Mouse (Mus musculus) layer of hippocampus, adult 2 months (tissue): Measurements from ENCODE around the gene Cd300lf. TPM values are rescaled to one million over a fixed set of nuclear protein-coding genes. Genes with fewer than 3 reads are reported as not detected.

ENCODE experiments used
- DNase-seq, 2 experiments: peaks; one replicate each; pipeline ENCODE4 v3.0.0; 2022; ENCODE audit warnings: low spot score in 2 of 2
- H3K27ac ChIP-seq: fragments of 200-600 bp; 2 replicates; pipeline ENCODE4 v1.8.1; 2022
- H3K4me3 ChIP-seq: fragments of 200-600 bp; 2 replicates; pipeline ENCODE4 v1.8.1; 2022; ENCODE audit warnings: mild to moderate bottlenecking
- CTCF ChIP-seq: fragments of 200-600 bp; conservative IDR thresholded peaks from 2 replicates; pipeline ENCODE4 v1.8.1; 2022; ENCODE audit warnings: antibody characterized with exemption, mild to moderate bottlenecking, moderate library complexity
- total RNA-seq, 2 experiments: library from RNA; stranded (reverse); gene quantifications; 2 replicates each; pipeline ENCODE4 v1.2.3; 2021

The Cd300lf gene
- total RNA-seq, 2 experiments from 2014 or later, result 0.38 to 0.49 TPM

DNA sequence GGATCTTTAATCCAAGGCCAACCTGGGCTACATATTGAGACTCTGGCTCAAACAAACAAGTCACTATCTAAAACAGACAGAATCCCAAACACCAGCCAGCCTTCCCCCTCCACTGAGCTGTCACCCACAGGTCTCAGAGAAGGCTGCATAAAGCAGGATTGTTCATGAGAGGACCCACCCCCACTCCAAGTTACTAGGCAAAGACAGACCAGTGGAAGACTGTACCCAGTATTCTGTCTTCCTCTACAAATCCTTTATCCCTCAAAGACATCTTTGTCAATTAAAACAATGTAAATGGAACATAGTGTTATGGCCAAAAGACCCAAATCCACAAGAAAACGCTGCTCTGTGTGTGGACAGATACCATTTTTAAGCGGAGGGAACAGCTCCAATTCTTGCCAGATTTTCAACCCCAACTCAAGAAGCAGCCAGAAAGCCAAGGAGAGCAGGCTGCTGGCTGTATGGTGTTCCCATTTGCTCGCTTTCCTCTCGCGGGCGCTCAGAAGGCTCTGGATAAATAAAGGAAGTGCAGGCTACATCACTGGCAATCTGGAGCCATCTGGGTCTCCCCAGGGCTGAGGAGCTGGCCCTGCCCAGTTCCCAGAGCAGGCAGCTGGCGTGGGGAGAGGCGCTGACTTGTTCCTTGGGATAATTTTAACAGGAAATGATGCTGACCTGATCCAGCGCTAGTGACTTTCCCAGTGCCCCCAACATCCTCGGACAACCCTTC, 35.4 kb downstream of the Cd300lf start:
- H3K4me3 ChIP-seq, result no peak overlapping the region
- no peak for TF ChIP-seq CTCF
- H3K27ac ChIP-seq, result peak overlapping the region; percentile 4
- DNase-seq, result peak; percentile 37 to 38

DNA sequence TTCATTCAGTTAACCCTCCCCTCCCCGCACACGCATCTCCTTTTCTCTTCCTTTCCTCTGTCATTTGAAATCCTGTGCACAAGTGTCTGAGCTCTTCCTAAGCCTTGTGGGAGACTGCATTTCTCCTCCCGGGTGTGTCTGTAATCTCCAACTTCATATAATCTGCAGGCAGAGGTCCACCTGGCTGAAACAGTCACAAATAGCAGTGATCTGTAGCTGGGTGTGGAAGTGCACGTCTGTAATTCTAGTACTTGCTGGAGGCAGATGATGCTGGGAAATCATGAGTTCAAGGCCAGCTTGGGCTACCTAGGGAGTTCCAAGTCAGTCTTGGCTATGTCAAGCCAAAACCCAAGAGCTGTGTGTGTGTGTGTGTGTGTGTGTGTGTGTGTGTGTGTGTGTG, 41.7 kb downstream of the Cd300lf start:
- H3K27ac ChIP-seq, result no peak overlapping the region
- no peak for DNase-seq
- TF ChIP-seq CTCF, result no peak
- peak overlapping the region; percentile 41 for H3K4me3 ChIP-seq

DNA sequence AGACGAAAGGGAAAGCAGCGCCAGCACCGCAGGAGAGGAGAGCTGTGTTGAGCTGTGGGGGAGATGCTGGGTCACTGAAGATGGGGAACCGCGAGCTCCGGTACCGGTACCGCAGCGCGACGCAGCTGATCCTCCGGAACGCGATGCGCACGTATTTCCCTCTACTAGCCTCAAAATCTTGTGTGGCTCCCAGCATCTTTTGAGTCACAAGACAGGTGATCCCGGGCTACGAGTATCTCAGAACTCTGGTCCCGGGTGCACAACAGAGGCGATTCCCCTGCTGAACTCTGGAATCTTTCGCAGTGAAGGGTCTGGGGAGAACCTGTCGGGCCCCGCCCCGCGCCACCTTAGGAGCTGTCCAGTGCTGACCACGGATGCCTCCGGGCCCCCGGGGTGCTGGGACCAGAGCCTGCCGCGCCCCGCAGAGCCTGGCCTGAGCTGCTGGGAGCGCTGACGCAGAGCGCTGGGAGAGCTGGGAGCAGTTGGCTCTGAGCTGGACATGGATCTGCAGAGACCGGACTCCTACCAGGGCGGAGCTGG, 42.4 kb downstream of the Cd300lf start, which contains the start of gene Rab37:
Rab37 (plus strand) TSS at position 70 of the 540 bp plus-strand sequence.
- Histone ChIP-seq H3K4me3 (peak within 1 kb of the TSS; percentile 41), H3K27ac (no peak within 1 kb of the TSS)
- no peak for DNase-seq
- TF ChIP-seq CTCF, result no peak

DNA sequence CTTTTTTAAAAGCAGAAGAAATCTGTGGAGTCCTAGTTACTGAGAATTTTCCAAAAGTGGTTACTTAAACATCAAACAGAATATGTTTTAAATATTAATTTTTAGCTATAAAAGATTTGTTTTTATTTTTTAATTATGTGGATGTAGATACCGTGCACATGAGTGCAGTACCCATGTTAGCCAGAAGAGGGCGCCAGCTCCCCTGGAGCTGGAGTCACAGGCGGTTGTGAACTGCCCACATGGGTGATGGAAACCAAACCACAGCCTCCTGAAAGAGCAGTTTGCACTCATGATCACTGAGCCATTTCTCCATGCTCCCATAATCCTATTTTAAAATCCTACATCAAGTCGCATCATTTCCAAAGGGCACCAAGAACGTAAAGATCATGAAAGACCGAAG, 43.9 kb downstream of the Cd300lf start:
- no peak for DNase-seq
- TF ChIP-seq CTCF, result peak; percentile 74
- H3K4me3 ChIP-seq, result no peak overlapping the region
- H3K27ac ChIP-seq, result no peak overlapping the region

DNA sequence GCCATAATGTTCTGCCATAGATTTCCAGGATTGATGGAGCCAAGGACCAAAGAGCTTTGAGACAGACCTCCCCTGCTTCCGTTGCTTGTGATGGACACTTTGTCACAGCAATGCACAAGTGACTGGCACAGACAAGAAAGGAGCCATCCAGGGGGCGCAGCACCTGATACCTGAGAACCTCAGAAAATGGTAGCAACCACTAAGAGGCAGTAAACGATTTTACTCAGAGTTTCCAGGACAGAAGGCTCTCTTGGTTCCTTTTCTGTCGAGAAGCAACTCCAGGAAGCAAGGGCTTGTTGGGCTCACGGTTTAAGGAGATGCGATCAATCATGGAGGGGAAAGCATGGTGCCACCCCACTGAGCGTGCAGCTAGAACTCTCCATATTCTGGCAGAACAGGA, 47.6 kb downstream of the Cd300lf start:
- Histone ChIP-seq H3K4me3 (no peak overlapping the region), H3K27ac (no peak overlapping the region)
- TF ChIP-seq CTCF, result no peak
- no peak for DNase-seq

DNA sequence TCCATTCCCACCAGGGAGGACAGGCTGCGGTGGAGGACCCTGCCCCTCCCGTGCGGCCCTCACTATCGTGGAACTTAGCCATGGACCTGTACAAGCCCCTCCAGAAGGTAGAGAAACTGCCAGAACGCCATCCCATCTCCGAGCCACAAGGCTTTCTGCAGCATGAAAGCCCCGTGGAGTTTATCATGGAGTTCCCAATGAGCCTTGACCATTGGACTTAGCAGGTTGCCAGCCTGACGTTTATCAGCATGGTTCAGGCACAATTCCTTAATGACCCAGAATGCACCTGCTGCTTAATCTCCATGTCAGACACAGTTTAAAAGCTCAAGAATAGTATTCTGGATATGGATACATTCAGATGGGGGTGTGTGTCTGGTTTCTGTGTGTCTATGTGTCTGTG, 48.7 kb downstream of the Cd300lf start:
- DNase-seq, result no peak
- Histone ChIP-seq H3K4me3 (no peak overlapping the region), H3K27ac (no peak overlapping the region)
- TF ChIP-seq CTCF, result no peak

DNA sequence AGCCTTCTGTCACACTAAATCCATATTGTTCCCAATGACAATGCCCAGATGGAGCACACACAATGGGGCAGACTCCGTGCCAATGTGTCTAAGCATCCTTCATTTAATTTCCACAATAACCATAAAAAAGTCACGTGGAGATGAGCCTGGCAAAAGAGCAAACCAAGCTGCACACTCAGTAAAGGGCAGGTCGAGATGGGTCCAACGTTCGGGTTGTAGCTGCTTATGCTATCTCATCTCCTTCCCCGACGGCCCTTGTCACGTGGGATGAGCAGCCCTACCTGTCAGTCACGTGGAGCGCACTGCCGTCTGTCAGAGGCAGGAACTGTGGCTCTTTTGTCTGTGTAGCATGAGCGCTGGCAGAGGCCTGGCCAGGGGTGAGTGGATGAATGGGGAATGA, 49.2 kb downstream of the Cd300lf start:
- Histone ChIP-seq H3K27ac (no peak overlapping the region), H3K4me3 (no peak overlapping the region)
- DNase-seq, result no peak
- no peak for TF ChIP-seq CTCF

DNA sequence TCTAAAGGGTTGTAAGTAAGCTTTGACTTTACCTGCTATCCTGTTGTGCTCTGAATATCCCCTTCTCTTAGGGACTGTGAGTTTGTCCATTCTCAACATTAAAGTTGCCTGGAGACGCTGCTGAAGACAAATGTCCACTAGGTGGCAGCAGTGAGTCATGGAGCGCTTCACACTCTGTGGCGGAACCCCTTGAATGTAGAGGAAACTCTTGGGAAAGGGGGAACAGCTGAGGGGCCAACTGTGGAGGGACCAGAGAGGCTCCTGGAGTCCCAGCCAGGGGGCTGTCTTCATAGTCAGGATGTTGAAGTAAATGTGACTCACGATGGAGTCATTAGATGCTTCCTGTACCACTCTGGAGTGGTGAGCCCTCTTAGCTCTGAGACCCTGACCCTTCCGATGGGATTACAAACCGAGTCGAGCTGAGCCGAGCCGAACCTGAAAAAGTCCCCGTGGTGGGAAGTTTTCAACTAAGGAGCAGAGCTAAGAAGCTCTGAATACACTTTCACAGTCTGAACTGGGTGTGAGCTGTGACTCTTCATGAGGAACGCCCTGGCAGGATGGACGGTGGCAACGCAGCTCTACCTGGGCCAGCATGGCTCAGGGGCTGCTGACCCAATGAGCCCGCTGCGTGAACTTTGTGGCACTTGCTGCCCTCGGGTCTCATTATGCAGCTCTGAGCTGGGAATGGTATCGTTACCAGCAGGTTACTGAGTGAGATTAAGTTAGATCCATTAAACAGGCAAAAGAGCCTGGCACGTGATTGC, 50.2 kb downstream of the Cd300lf start:
- no peak overlapping the region for H3K27ac ChIP-seq
- peak; percentile 99; the same call in 1 of the 2 replicates for TF ChIP-seq CTCF
- DNase-seq, result peak; percentile 63 to 83
- H3K4me3 ChIP-seq, result no peak overlapping the region

DNA sequence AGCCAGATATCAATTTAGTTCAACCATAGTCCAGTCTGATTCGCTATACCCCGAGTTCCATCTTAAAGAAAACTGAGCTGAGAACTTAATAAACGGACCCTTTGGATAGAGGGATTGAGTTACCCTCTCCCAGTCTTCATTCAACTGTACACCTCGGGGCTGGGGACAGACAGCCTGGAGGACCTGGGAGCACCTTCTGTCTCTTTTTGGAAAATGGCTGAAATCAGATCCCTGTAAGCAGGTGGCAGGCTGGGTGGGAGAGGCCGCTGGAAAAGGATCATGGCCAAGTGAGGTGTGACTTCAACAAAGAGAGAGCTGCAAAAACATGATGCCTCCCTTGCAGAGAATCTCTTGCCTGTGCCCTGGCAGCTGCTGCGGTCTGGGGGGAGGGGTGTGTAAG, 51.6 kb downstream of the Cd300lf start:
- no peak for TF ChIP-seq CTCF
- Histone ChIP-seq H3K27ac (no peak overlapping the region), H3K4me3 (no peak overlapping the region)
- no peak for DNase-seq

DNA sequence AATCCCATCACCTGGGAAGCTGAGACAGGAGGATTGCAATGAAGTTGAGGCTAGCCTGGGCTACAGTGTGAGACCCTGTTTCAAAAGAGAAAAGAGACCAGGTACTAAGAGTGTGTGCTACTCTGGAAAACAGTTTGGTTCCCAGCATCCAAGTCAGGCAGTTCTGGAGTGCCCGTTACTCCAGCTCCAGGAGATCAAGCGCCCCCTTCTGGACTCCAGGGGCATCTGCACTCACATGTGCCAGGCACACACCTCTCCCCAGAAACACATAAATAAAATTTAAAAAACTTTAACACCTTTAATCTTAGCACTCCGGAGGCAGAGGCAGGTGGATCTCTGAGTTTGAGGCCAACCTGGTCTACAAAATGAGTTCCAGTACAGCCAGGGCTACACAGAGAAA, 52.4 kb downstream of the Cd300lf start:
- TF ChIP-seq CTCF, result no peak
- no peak for DNase-seq
- H3K27ac ChIP-seq, result no peak overlapping the region
- H3K4me3 ChIP-seq, result no peak overlapping the region

DNA sequence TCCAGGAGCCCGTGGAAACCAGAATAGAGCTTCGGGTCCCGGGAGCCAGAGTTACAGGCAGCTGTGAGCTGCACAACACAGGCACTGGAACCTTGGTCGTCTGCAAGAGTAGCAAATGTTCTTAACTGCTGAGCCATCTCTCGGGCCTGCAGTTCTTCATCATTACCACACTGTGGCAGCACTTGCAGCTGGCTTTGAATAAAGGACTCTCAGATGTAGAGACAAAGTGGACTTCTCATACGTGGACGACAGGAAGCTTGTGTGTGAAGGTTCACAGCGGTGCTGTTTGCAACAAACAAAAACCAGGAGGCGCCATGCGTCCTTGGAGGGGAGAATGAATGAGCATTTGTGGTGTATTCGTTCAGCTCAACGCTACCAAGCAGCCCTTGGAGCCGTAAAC, 52.9 kb downstream of the Cd300lf start:
- no peak overlapping the region for H3K27ac ChIP-seq
- peak; percentile 92 for TF ChIP-seq CTCF
- peak; percentile 26 to 58 for DNase-seq
- H3K4me3 ChIP-seq, result no peak overlapping the region

DNA sequence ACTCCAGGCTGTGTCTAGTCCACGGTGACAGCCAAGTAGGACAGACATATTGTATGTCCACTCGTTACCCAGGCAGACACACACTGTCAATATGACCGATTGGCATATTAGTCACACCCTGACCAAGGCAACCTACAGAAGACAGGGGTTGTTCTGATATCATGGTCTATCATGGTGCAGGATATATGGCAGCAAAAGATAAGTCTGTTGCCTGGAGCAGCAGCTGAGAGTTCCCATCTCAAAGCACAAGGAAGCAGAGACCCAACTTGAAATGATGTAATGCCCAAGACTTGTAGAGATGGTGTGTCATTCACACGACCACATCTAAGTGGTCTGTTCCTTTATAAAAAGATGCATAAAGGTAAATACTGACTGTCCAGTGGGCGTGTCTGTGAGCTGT, 55.1 kb downstream of the Cd300lf start:
- no peak for DNase-seq
- Histone ChIP-seq H3K4me3 (no peak overlapping the region), H3K27ac (no peak overlapping the region)
- TF ChIP-seq CTCF, result no peak

DNA sequence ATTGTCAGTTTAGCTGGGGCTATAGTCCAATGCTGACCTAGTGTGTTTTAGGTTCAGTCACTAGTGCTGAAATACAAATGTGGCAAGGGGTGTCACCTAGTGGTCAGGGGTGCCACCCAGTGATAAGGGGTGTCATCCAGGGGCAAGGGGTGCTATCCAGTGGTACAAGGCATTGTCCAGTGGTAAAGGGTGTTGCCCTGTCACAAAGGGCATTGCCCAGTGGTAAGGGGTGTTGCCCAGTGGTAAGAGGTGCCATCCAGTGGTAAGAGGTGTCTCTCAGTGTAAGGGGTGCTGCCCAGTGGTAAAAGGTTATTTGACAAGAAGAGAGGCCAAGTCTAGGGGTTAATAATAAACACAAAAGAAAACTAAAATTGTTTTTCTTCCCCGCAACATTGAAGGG, 56.4 kb downstream of the Cd300lf start:
- H3K4me3 ChIP-seq, result no peak overlapping the region
- no peak overlapping the region for H3K27ac ChIP-seq
- no peak for TF ChIP-seq CTCF
- no peak for DNase-seq

DNA sequence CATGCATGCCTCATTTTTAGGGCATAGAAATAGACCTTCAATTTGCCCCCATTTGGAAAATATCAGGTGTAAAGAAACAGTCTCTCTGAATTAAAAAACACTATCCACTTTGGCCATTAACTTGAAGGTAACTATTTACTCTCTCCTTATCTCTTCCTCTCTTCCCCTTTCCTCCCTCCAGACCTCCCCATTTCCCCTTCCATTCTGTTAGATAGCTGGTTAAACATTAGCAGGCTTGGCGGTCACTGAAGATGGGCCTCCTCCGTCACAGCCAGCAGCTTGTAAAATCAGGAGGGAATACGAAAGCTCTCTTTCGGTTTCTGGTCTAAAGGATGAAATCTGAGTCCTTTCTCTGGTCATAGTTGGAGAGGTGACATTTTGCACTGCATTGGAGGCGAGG, 57.9 kb downstream of the Cd300lf start:
- DNase-seq, result no peak
- Histone ChIP-seq H3K4me3 (no peak overlapping the region), H3K27ac (no peak overlapping the region)
- TF ChIP-seq CTCF, result no peak
